Mouse (Mus musculus) heart, postnatal 0 days (tissue): ENCODE data around the gene Saa3.

ENCODE experiments used
- CTCF ChIP-seq: IDR thresholded peaks from 2 replicates; pipeline ENCODE4 v1.5.1; 2016; ENCODE audit warnings: antibody characterized with exemption, control low read depth, low read depth
- EP300 ChIP-seq: IDR thresholded peaks from 2 replicates; pipeline ENCODE4 v1.6.1; 2016; ENCODE audit warnings: antibody characterized with exemption, low read depth

DNA sequence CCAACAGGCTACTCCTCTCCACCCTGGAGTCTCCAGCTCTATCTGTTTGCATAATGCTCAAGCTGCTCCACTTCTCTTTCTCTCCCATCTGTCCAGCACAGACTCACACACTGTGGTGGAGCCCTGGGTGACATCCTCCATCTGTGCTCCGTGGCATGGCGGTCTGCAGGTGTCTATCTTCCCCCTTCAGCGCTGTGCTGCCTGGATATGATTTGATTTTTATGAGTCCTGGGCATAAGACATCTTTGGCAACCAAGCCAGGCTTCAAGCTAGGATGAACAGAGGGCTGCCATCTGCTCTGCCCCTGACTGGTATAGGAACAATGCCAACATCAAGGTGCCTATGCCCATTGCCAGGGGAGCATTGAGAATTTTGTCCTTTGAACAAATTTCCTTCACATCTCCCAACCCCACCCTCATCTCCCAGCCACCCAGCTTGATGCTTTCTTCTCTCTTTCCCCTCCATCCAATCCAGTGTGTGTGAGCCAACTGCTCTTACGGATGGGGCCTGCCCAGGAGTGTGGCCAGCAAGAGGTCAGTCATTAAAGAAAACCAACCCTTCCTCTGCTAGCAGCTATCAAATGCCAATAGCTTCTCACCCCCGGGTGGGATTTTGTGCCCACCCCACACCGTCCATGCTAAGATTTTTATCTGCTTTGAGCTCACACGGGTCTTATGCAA is 3.2 kb upstream of the Saa3 start:
- TF ChIP-seq CTCF (no peak), EP300 (no peak)
